Mouse (Mus musculus): ENCODE measurements around the gene Abcg1. TPM values are rescaled to one million over a fixed set of nuclear protein-coding genes. Genes with fewer than 3 reads are reported as not detected.

Gene Abcg1
- polyA plus RNA-seq, 1 experiment, result 1.3 TPM

- H3K4me3 ChIP-seq (ENCODE audit: control insufficient read depth, low read depth, low read length), result no peak overlapping the region
- no peaks in the 10 kb centered on the region; the same call in none of the 2 replicates for H3K4me1 ChIP-seq (ENCODE audit: control insufficient read depth, insufficient read depth, low read length)
- no peaks in the 10 kb centered on the region for H3K27me3 ChIP-seq (ENCODE audit: control insufficient read depth, insufficient read depth, low read length)
- TF ChIP-seq CTCF (IDR thresholded peaks at IDR 0.05; ENCODE audit: control insufficient read depth, insufficient read depth, insufficient replicate concordance, low read depth, low read length) (no peak), POLR2A (IDR thresholded peaks at IDR 0.05; ENCODE audit: control insufficient read depth, low read depth, low read length) (no peak)
- no peaks in the 10 kb centered on the region for H3K36me3 ChIP-seq (ENCODE audit: control insufficient read depth, insufficient read depth, low read length)
- no peak overlapping the region for H3K27ac ChIP-seq (ENCODE audit: control insufficient read depth, insufficient read depth, low read depth, low read length)
Measured at GRCm38 (mm10) chr17:31040421-31040820, 17.1 kb upstream of the Abcg1 start.

- H3K4me3 ChIP-seq (ENCODE audit: control insufficient read depth, low read depth, low read length), result no peak overlapping the region
- no peaks in the 10 kb centered on the region for H3K36me3 ChIP-seq (ENCODE audit: control insufficient read depth, insufficient read depth, low read length)
- TF ChIP-seq CTCF (IDR thresholded peaks at IDR 0.05; ENCODE audit: control insufficient read depth, insufficient read depth, insufficient replicate concordance, low read depth, low read length) (no peak), POLR2A (IDR thresholded peaks at IDR 0.05; ENCODE audit: control insufficient read depth, low read depth, low read length) (no peak)
- H3K27me3 ChIP-seq (ENCODE audit: control insufficient read depth, insufficient read depth, low read length), result no peaks in the 10 kb centered on the region
- H3K27ac ChIP-seq (ENCODE audit: control insufficient read depth, insufficient read depth, low read depth, low read length), result no peak overlapping the region
- no peaks in the 10 kb centered on the region; the same call in 1 of the 2 replicates for H3K4me1 ChIP-seq (ENCODE audit: control insufficient read depth, insufficient read depth, low read length)
Measured at GRCm38 (mm10) chr17:31042751-31043150, 14.7 kb upstream of the Abcg1 start.

- no peak for TF ChIP-seq CTCF (IDR thresholded peaks at IDR 0.05; ENCODE audit: control insufficient read depth, insufficient read depth, insufficient replicate concordance, low read depth, low read length)
- no peak for TF ChIP-seq POLR2A (IDR thresholded peaks at IDR 0.05; ENCODE audit: control insufficient read depth, low read depth, low read length)
- Histone ChIP-seq H3K27ac (ENCODE audit: control insufficient read depth, insufficient read depth, low read depth, low read length) (no peak overlapping the region; the same call in 1 of the 2 replicates), H3K36me3 (ENCODE audit: control insufficient read depth, insufficient read depth, low read length) (no peaks in the 10 kb centered on the region), H3K4me1 (ENCODE audit: control insufficient read depth, insufficient read depth, low read length) (peaks cover 20% of the 10 kb centered on the region), H3K27me3 (ENCODE audit: control insufficient read depth, insufficient read depth, low read length) (no peaks in the 10 kb centered on the region), H3K4me3 (ENCODE audit: control insufficient read depth, low read depth, low read length) (peak overlapping the region; percentile 51)
Measured at GRCm38 (mm10) chr17:31057891-31058744, 643 bp downstream of the Abcg1 start.

GRCm38 (mm10) chr17:31058745-31059085 lies 1.2 kb downstream of the Abcg1 start:
- TF ChIP-seq CTCF (IDR thresholded peaks at IDR 0.05; ENCODE audit: control insufficient read depth, insufficient read depth, insufficient replicate concordance, low read depth, low read length) (no peak), POLR2A (IDR thresholded peaks at IDR 0.05; ENCODE audit: control insufficient read depth, low read depth, low read length) (no peak)
- Histone ChIP-seq H3K27me3 (ENCODE audit: control insufficient read depth, insufficient read depth, low read length) (no peaks in the 10 kb centered on the region), H3K27ac (ENCODE audit: control insufficient read depth, insufficient read depth, low read depth, low read length) (no peak overlapping the region; the same call in 1 of the 2 replicates), H3K4me1 (ENCODE audit: control insufficient read depth, insufficient read depth, low read length) (peaks cover 20% of the 10 kb centered on the region), H3K4me3 (ENCODE audit: control insufficient read depth, low read depth, low read length) (peak overlapping the region; percentile 51), H3K36me3 (ENCODE audit: control insufficient read depth, insufficient read depth, low read length) (no peaks in the 10 kb centered on the region)

- Histone ChIP-seq H3K27ac (ENCODE audit: control insufficient read depth, insufficient read depth, low read depth, low read length) (no peak overlapping the region), H3K4me1 (ENCODE audit: control insufficient read depth, insufficient read depth, low read length) (peaks cover 20% of the 10 kb centered on the region), H3K36me3 (ENCODE audit: control insufficient read depth, insufficient read depth, low read length) (no peaks in the 10 kb centered on the region), H3K4me3 (ENCODE audit: control insufficient read depth, low read depth, low read length) (no peak overlapping the region), H3K27me3 (ENCODE audit: control insufficient read depth, insufficient read depth, low read length) (no peaks in the 10 kb centered on the region)
- TF ChIP-seq POLR2A (IDR thresholded peaks at IDR 0.05; ENCODE audit: control insufficient read depth, low read depth, low read length) (no peak), CTCF (IDR thresholded peaks at IDR 0.05; ENCODE audit: control insufficient read depth, insufficient read depth, insufficient replicate concordance, low read depth, low read length) (no peak)
Measured at GRCm38 (mm10) chr17:31060196-31060587, 2.7 kb downstream of the Abcg1 start.

GRCm38 (mm10) chr17:31060588-31061345 lies 3.3 kb downstream of the Abcg1 start:
- H3K4me3 ChIP-seq (ENCODE audit: control insufficient read depth, low read depth, low read length), result no peak overlapping the region
- H3K36me3 ChIP-seq (ENCODE audit: control insufficient read depth, insufficient read depth, low read length), result no peaks in the 10 kb centered on the region
- H3K27me3 ChIP-seq (ENCODE audit: control insufficient read depth, insufficient read depth, low read length), result no peaks in the 10 kb centered on the region
- peaks cover 20% of the 10 kb centered on the region for H3K4me1 ChIP-seq (ENCODE audit: control insufficient read depth, insufficient read depth, low read length)
- no peak for TF ChIP-seq CTCF (IDR thresholded peaks at IDR 0.05; ENCODE audit: control insufficient read depth, insufficient read depth, insufficient replicate concordance, low read depth, low read length)
- no peak for TF ChIP-seq POLR2A (IDR thresholded peaks at IDR 0.05; ENCODE audit: control insufficient read depth, low read depth, low read length)
- H3K27ac ChIP-seq (ENCODE audit: control insufficient read depth, insufficient read depth, low read depth, low read length), result no peak overlapping the region

All from testis, adult 2 months (tissue).